Mouse (Mus musculus) right cerebral cortex, adult 18-20 months (tissue): ENCODE measurements around the gene Sertad4.

Experiments
- DNase-seq: peaks from one replicate; pipeline ENCODE4 v3.0.0; 2022; ENCODE audit warnings: mixed read lengths

The Sertad4 gene

GRCm38 (mm10) chr1:192806168-192807157, 49.1 kb downstream of the Sertad4 start:
- DNase-seq: peak; percentile 69

GRCm38 (mm10) chr1:192800338-192800737, 55.2 kb downstream of the Sertad4 start:
- no peak for DNase-seq

GRCm38 (mm10) chr1:192799165-192799991, 56.2 kb downstream of the Sertad4 start:
- DNase-seq: peak; percentile 23

- DNase-seq: no peak
Measured at GRCm38 (mm10) chr1:192798212-192799164, 57.1 kb downstream of the Sertad4 start.

GRCm38 (mm10) chr1:192797011-192797274, 58.6 kb downstream of the Sertad4 start:
- DNase-seq: no peak

- DNase-seq: no peak
Measured at GRCm38 (mm10) chr1:192796201-192797010, 59.1 kb downstream of the Sertad4 start.

- DNase-seq: no peak
Measured at GRCm38 (mm10) chr1:192794957-192795745, 60.4 kb downstream of the Sertad4 start.
